Mouse (Mus musculus) spleen, adult 2 months (tissue): ENCODE data around the gene Bcl2l12.

Source experiments
- CTCF ChIP-seq: fragments of 200-500 bp; IDR thresholded peaks from 2 replicates; pipeline ENCODE4 v1.5.1; 2011; ENCODE audit warnings: mild to moderate bottlenecking, inconsistent platforms; ENCODE audit not compliant: insufficient read depth, insufficient read length, insufficient replicate concordance; ENCODE audit errors: extremely low read depth
- POLR2A ChIP-seq: fragments of 200-500 bp; IDR thresholded peaks from 2 replicates; pipeline ENCODE4 v1.6.1; 2011; ENCODE audit warnings: low read depth, low read length, inconsistent platforms

GRCm38 (mm10) chr7:45000539-45001114 is 2.1 kb upstream of the Bcl2l12 start:
- no peak for TF ChIP-seq POLR2A
- TF ChIP-seq CTCF: no peak
